Mouse (Mus musculus) brain, embryonic 14.5 days (tissue): ENCODE results near the gene Kif26a.

ENCODE experiments used
- CTCF ChIP-seq: fragments of 200-500 bp; IDR thresholded peaks from 2 replicates; pipeline ENCODE4 v1.5.1; 2012; ENCODE audit warnings: inconsistent platforms, mild to moderate bottlenecking, moderate library complexity, borderline replicate concordance; ENCODE audit not compliant: insufficient read depth, insufficient read length; ENCODE audit errors: extremely low read depth
- POLR2A ChIP-seq: fragments of 200-500 bp; IDR thresholded peaks from 2 replicates; pipeline ENCODE4 v1.6.1; 2012; ENCODE audit warnings: mild to moderate bottlenecking, inconsistent platforms, borderline replicate concordance; ENCODE audit not compliant: poor library complexity, insufficient read depth, insufficient read length, severe bottlenecking; ENCODE audit errors: extremely low read depth

DNA sequence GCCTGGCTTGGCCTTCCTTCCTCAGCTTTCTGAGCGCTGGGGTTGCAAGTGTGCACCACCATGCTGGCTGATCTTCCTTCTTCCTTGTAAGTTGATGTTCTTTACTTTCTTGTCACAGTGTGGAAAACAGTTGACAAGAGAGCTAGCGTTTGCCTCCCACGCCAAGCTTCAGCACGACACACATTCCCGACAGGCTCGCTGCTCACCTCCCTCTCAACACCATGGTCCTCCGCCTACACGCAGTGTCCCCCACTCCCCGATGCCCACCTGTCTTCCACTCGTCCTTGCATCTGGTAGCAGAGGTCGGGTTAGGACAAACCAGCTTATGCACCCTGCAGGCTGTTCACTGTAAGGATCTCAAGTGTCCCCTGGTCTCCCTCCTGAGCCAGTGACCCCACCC, 41.1 kb upstream of the Kif26a start:
- no peak for TF ChIP-seq CTCF
- no peak for TF ChIP-seq POLR2A
